In the genomic region with DNA sequence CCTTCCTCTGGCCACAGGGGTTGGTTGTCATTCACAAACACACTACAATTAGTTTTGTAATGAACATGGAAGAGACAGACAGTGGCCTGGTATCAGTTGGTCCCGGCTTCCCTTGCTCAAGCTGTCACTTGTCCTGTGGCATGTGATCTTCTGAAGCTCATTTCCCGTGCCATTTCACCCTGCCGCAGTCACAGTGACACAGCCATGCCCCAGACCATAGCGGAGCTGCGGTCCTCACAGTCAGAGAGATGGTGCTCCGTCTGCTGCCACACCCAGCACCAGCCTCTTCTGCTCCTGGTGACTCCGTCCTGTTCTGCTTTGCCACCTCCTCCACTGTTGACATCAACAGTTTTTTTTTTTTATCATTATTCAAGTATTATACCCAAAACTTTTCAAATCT, we compare ENCODE assay signal across 19 mouse cellular contexts. TPM values are rescaled to one million over a fixed set of nuclear protein-coding genes. Genes with fewer than 3 reads are reported as not detected.
DNase-seq lines count a peak whose midpoint lies in the region; ATAC-seq and TF ChIP-seq lines count a peak whose summit lies in the region.
"Had no signal": no experiment of that assay in that cellular context is flagged by ENCODE, and none has a peak within 500 bp of the region (broad histone marks: within the 10 kb centered on the region; RNA-seq: fewer than 3 reads in every experiment).

No protein-coding gene starts in this region.

- H3K27me3 ChIP-seq in heart, embryonic 12.5 days (replicated peaks), result no peaks in the 10 kb centered on the region
- no peaks in the 10 kb centered on the region for H3K27me3 ChIP-seq in heart, embryonic 11.5 days (ENCODE audit: control insufficient read depth, insufficient read depth, low read length)
- H3K27me3 ChIP-seq in midbrain, postnatal 0 days (ENCODE audit: insufficient read depth, low read length), result no peaks in the 10 kb centered on the region
- H3K27me3 ChIP-seq: neural tube, embryonic 12.5 days had no signal

- H3K4me3 ChIP-seq in heart, embryonic 12.5 days, result no peak overlapping the region
- H3K4me3 ChIP-seq in heart, embryonic 11.5 days (ENCODE audit: low read depth, low read length), result no peak overlapping the region
- H3K4me3 ChIP-seq in brown adipose tissue, adult 24 weeks (ENCODE audit: insufficient read depth, low read depth, low read length), result no peak overlapping the region
- no peak overlapping the region for H3K4me3 ChIP-seq in macrophage (ENCODE audit: inconsistent target)
- H3K4me3 ChIP-seq in midbrain, postnatal 0 days (ENCODE audit: low read depth, low read length), result no peak overlapping the region
- H3K4me3 ChIP-seq: neural tube, embryonic 12.5 days had no signal

- no peak overlapping the region for H3K9ac ChIP-seq in heart, embryonic 12.5 days
- no peak overlapping the region for H3K9ac ChIP-seq in heart, embryonic 11.5 days (ENCODE audit: low read depth, low read length)
- H3K9ac ChIP-seq in midbrain, postnatal 0 days (replicated peaks; ENCODE audit: low read length, poor library complexity, severe bottlenecking), result no peak overlapping the region
- H3K9ac ChIP-seq: lung, embryonic 14.5 days; neural tube, embryonic 12.5 days had no signal

- 62% methylated on average over 7 of the region's 7 CpGs for WGBS in heart, embryonic 12.5 days
- WGBS in heart, embryonic 11.5 days (ENCODE audit: insufficient replicate concordance), result 73% methylated on average over 7 of the region's 7 CpGs
- 81% methylated on average over 7 of the region's 7 CpGs for WGBS in macrophage (ENCODE audit: missing documents)
- WGBS in midbrain, postnatal 0 days, result 87% methylated on average over 7 of the region's 7 CpGs

- no peak overlapping the region for H3K4me2 ChIP-seq in heart, embryonic 12.5 days
- no peak overlapping the region for H3K4me2 ChIP-seq in heart, embryonic 11.5 days
- no peak overlapping the region for H3K4me2 ChIP-seq in midbrain, postnatal 0 days (ENCODE audit: low read depth, low read length, poor library complexity, severe bottlenecking)
- H3K4me2 ChIP-seq: lung, embryonic 14.5 days; neural tube, embryonic 12.5 days had no signal

- ATAC-seq in heart, embryonic 12.5 days (ENCODE audit: insufficient number of reproducible peaks, low FRiP score), result no peak
- ATAC-seq in heart, embryonic 11.5 days (replicated peaks; ENCODE audit: insufficient number of reproducible peaks, low FRiP score, low TSS enrichment), result no peak
- ATAC-seq in frontal cortex, adult (ENCODE audit: low TSS enrichment), result no peak
- ATAC-seq in midbrain, postnatal 0 days (ENCODE audit: low FRiP score), result no peak
- ATAC-seq: forebrain, embryonic 14.5 days had no signal

- H3K79me2 ChIP-seq in macrophage (ENCODE audit: inconsistent target), result peaks cover 44% of the 10 kb centered on the region

- TF ChIP-seq CTCF in midbrain, postnatal 0 days (IDR thresholded peaks at IDR 0.05), result no peak

- H3K27ac ChIP-seq in heart, embryonic 12.5 days (ENCODE audit: poor library complexity, severe bottlenecking), result peak overlapping the region; percentile 56; the same call in 1 of the 2 replicates
- H3K27ac ChIP-seq in heart, embryonic 11.5 days (ENCODE audit: low read depth, low read length), result no peak overlapping the region
- peak overlapping the region; percentile 64 for H3K27ac ChIP-seq in brown adipose tissue, adult 24 weeks (replicated peaks; ENCODE audit: low read depth, low read length)
- H3K27ac ChIP-seq in macrophage, result peak overlapping the region; percentile 74
- H3K27ac ChIP-seq in midbrain, postnatal 0 days (ENCODE audit: low read depth, low read length), result no peak overlapping the region
- H3K27ac ChIP-seq: neural tube, embryonic 12.5 days had no signal

- DNase-seq in CD4-positive helper T cell, adult 2 months (ENCODE audit: low read depth, low spot score), result peak; percentile 46
- DNase-seq in right cerebral cortex, adult 2 months (ENCODE audit: low spot score in 2 of 2), result no peak
- no peak for DNase-seq in midbrain, postnatal 0 days (ENCODE audit: low spot score)
- DNase-seq: adrenal gland, postnatal 10 days; cerebellum, adult 9-10 months; embryo, embryonic 11 days; gastrocnemius, postnatal 10 days; kidney, adult 8-10 months; lung, embryonic 14.5 days; midbrain, embryonic 14.5 days; right cerebral cortex, postnatal 25 days; thymus, postnatal 36 days had no signal

- peaks cover 42% of the 10 kb centered on the region for H3K4me1 ChIP-seq in heart, embryonic 12.5 days (replicated peaks)
- H3K4me1 ChIP-seq in heart, embryonic 11.5 days (ENCODE audit: control insufficient read depth, insufficient read depth, low read length), result peaks cover 19% of the 10 kb centered on the region
- H3K4me1 ChIP-seq in brown adipose tissue, adult 24 weeks (ENCODE audit: control insufficient read depth, insufficient read depth, insufficient read length, low read length), result peaks cover 24% of the 10 kb centered on the region
- H3K4me1 ChIP-seq in midbrain, postnatal 0 days (ENCODE audit: insufficient read depth, low read length), result peaks cover 14% of the 10 kb centered on the region

- no peaks in the 10 kb centered on the region for H3K36me3 ChIP-seq in heart, embryonic 12.5 days
- no peaks in the 10 kb centered on the region for H3K36me3 ChIP-seq in heart, embryonic 11.5 days (ENCODE audit: control insufficient read depth, insufficient read depth, low read length)
- no peaks in the 10 kb centered on the region for H3K36me3 ChIP-seq in macrophage (ENCODE audit: inconsistent target)
- H3K36me3 ChIP-seq in midbrain, postnatal 0 days (ENCODE audit: insufficient read depth, low read length), result no peaks in the 10 kb centered on the region
- H3K36me3 ChIP-seq: neural tube, embryonic 12.5 days had no signal

- no peaks in the 10 kb centered on the region for H3K9me3 ChIP-seq in heart, embryonic 12.5 days (replicated peaks)
- no peaks in the 10 kb centered on the region for H3K9me3 ChIP-seq in heart, embryonic 11.5 days (replicated peaks; ENCODE audit: control insufficient read depth, low read length)
- no peaks in the 10 kb centered on the region for H3K9me3 ChIP-seq in midbrain, postnatal 0 days (ENCODE audit: low read length)
- H3K9me3 ChIP-seq: neural tube, embryonic 12.5 days had no signal

RNA-seq across cellular contexts. Expression of gene Fyn, which starts 49.7 kb away (rescaled TPM):
- 18.0 and 18.7 TPM in 2 replicates for polyA plus RNA-seq in heart, embryonic 12.5 days (2016; fragmentation: Nextera tagmentation; extraction: Ambion mirVana)
- polyA plus RNA-seq in heart, embryonic 11.5 days (2014; fragmentation: Nextera tagmentation; extraction: Ambion mirVana), result 17.2 and 17.9 TPM in 2 replicates
- 7.1 and 7.6 TPM in 2 replicates for polyA plus RNA-seq in brown adipose tissue, adult 24 weeks (2012; ENCODE audit: insufficient read depth, insufficient read length, missing spikeins)
- 10 to 100 TPM in 25 of 26 experiments, 1 to 10 TPM in 1; 6.3 to 28.4 (median 18.4) TPM for total RNA-seq in macrophage (2018; cell fraction: chromatin; rRNA removed)
- 10 to 100 TPM in 24 of 26 experiments, 1 to 10 TPM in 2; 9.9 to 18.1 (median 13.6) TPM for total RNA-seq in macrophage (2018; cell fraction: cytosol; rRNA removed)
- 10 to 100 TPM in 25 of 26 experiments, 1 to 10 TPM in 1; 9.1 to 30.6 (median 14.2) TPM for total RNA-seq in macrophage (2018; cell fraction: nucleus; rRNA removed)
- polyA plus RNA-seq in macrophage (2018), result 11.3 to 23.4 TPM (median 18.6 TPM) in 3 replicates
- 121 and 133 TPM in 2 replicates for total RNA-seq in midbrain, postnatal 0 days (2014; rRNA removed)
- 75.6 and 82.9 TPM in 2 replicates for polyA plus RNA-seq in midbrain, postnatal 0 days (2015; fragmentation: Nextera tagmentation; extraction: Ambion mirVana)

Comparison
In these comparisons a context has a peak if more than half of its experiments do, and no peak if none do; other contexts are left out.
1. H3K27ac ChIP-seq: peak in heart, embryonic 12.5 days (single experiment), brown adipose tissue, adult 24 weeks (single experiment) and macrophage (single experiment); none in heart, embryonic 11.5 days (single experiment) and midbrain, postnatal 0 days (single experiment).